In the genomic region with DNA sequence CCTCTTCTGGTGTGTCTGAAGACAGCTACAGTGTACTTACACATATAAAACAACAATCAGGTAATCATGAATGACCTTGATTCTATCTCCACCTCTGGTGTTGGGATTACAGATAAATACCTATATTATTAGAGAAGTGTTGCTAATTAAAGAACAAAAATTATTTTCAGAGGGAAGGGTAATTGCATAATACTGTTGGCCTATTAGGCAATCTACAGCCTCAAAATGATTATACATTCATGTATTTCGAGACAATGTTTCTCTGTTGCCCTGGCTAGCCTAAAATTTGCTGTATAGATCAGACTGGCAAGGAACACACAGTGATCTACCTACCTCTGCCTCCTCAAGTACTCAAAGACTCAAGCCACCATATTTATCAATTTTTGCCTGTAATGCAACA, we compare ENCODE assay signal across 25 mouse cellular contexts. TPM values are rescaled to one million over a fixed set of nuclear protein-coding genes. Genes with fewer than 3 reads are reported as not detected.
A peak's percentile ranks its signal among the peaks of the same experiment; 100 is the strongest.
DNase-seq lines count a peak whose midpoint lies in the region; ATAC-seq and TF ChIP-seq lines count a peak whose summit lies in the region.
"Had no signal": no experiment of that assay in that cellular context is flagged by ENCODE, and none has a peak within 500 bp of the region (broad histone marks: within the 10 kb centered on the region; RNA-seq: fewer than 3 reads in every experiment).

No protein-coding gene starts in this region.

- no peaks in the 10 kb centered on the region for H3K27me3 ChIP-seq in liver, adult 2 months (ENCODE audit: control insufficient read depth, insufficient read depth, low read length)
- H3K27me3 ChIP-seq in liver, postnatal 0 days (ENCODE audit: insufficient read depth, low read length) = no peaks in the 10 kb centered on the region
- no peaks in the 10 kb centered on the region for H3K27me3 ChIP-seq in C2C12 (ENCODE audit: control insufficient read depth, insufficient read depth, insufficient read length)
- no peaks in the 10 kb centered on the region for H3K27me3 ChIP-seq in heart, embryonic 11.5 days (ENCODE audit: control insufficient read depth, insufficient read depth, low read length)
- H3K27me3 ChIP-seq: CH12.LX, Patski had no signal

- peak; percentile 60 for DNase-seq in liver, adult 2 months (ENCODE audit: extremely low read depth, low read depth, low spot score)
- no peak for DNase-seq in liver, postnatal 0 days
- peak; percentile 39 for DNase-seq in 416B (ENCODE audit: low read depth)
- no peak for DNase-seq in lung, postnatal 4 days
- no peak for DNase-seq in c-Kit-positive CD71-positive TER-119-positive erythroid progenitor cells, embryonic 14.5 days (ENCODE audit: low spot score)
- DNase-seq: adrenal gland, adult 2 months; adrenal gland, adult 8-10 months; adrenal gland, postnatal 10 days; adrenal gland, postnatal 14 days; adrenal gland, postnatal 25 days; adrenal gland, postnatal 36 days; B cell, adult 2 months; cerebellum, adult 11 months; cerebellum, adult 11-12 months; cerebellum, adult 18-20 months; cerebellum, adult 2 months; cerebellum, adult 8-10 months had no signal

- H3K4me3 ChIP-seq in liver, adult 2 months (ENCODE audit: insufficient read depth, low read depth, low read length) = no peak overlapping the region
- no peak overlapping the region for H3K4me3 ChIP-seq in liver, postnatal 0 days (ENCODE audit: low read depth, low read length)
- H3K4me3 ChIP-seq in C2C12 (ENCODE audit: insufficient read depth, poor library complexity, severe bottlenecking) = no peak overlapping the region
- H3K4me3 ChIP-seq in embryonic fibroblast, embryonic 13.5 days (ENCODE audit: insufficient read depth, low read length) = no peak overlapping the region
- H3K4me3 ChIP-seq in heart, embryonic 11.5 days (ENCODE audit: low read depth, low read length) = no peak overlapping the region

- no peak for TF ChIP-seq POLR2A in liver, adult 2 months (IDR thresholded peaks at IDR 0.05; ENCODE audit: extremely low read depth, insufficient read depth, low read length)
- TF ChIP-seq POLR2A in embryonic fibroblast, embryonic 13.5 days (IDR thresholded peaks at IDR 0.05; ENCODE audit: low read depth, low read length) = no peak

- no peak overlapping the region for H3K4me2 ChIP-seq in liver, postnatal 0 days (ENCODE audit: low read depth, low read length)
- H3K4me2 ChIP-seq in heart, embryonic 11.5 days = no peak overlapping the region

- WGBS in liver, adult 2 months = 8% methylated on average over 1 of the region's 1 CpGs
- WGBS in liver, postnatal 0 days (ENCODE audit: insufficient replicate concordance) = 51% methylated on average over 1 of the region's 1 CpGs
- 98% methylated on average over 1 of the region's 1 CpGs for WGBS in heart, embryonic 11.5 days (ENCODE audit: insufficient replicate concordance)

- H3K79me3 ChIP-seq in C2C12 (ENCODE audit: low read depth) = peaks cover 58% of the 10 kb centered on the region

- H3K9me3 ChIP-seq in liver, postnatal 0 days (ENCODE audit: low read length) = no peaks in the 10 kb centered on the region
- no peaks in the 10 kb centered on the region for H3K9me3 ChIP-seq in heart, embryonic 11.5 days (replicated peaks; ENCODE audit: control insufficient read depth, low read length)
- H3K9me3 ChIP-seq: G1E had no signal

- H3K9ac ChIP-seq in liver, adult 2 months (ENCODE audit: low read depth, low read length) = no peak overlapping the region
- H3K9ac ChIP-seq in liver, postnatal 0 days (replicated peaks) = no peak overlapping the region
- no peak overlapping the region for H3K9ac ChIP-seq in heart, embryonic 11.5 days (ENCODE audit: low read depth, low read length)

- no peak for TF ChIP-seq EP300 in liver, postnatal 0 days (IDR thresholded peaks at IDR 0.05; ENCODE audit: low read depth)

- peaks cover 27% of the 10 kb centered on the region for H3K4me1 ChIP-seq in liver, adult 2 months (ENCODE audit: control insufficient read depth, insufficient read depth, low read length)
- peaks cover 8% of the 10 kb centered on the region for H3K4me1 ChIP-seq in liver, postnatal 0 days (ENCODE audit: insufficient read depth)
- H3K4me1 ChIP-seq in embryonic fibroblast, embryonic 13.5 days (ENCODE audit: control insufficient read depth, insufficient read depth, low read length) = peaks cover 15% of the 10 kb centered on the region
- no peaks in the 10 kb centered on the region for H3K4me1 ChIP-seq in heart, embryonic 11.5 days (ENCODE audit: control insufficient read depth, insufficient read depth, low read length)

- H3K36me3 ChIP-seq in liver, adult 2 months (ENCODE audit: control insufficient read depth, insufficient read depth, low read length) = peaks cover 50% of the 10 kb centered on the region
- peaks cover 69% of the 10 kb centered on the region for H3K36me3 ChIP-seq in liver, postnatal 0 days (replicated peaks; ENCODE audit: insufficient read depth, low read length)
- H3K36me3 ChIP-seq in C2C12 (ENCODE audit: control insufficient read depth, insufficient read depth) = peaks cover 84% of the 10 kb centered on the region
- H3K36me3 ChIP-seq in heart, embryonic 11.5 days (ENCODE audit: control insufficient read depth, insufficient read depth, low read length) = peaks cover 20% of the 10 kb centered on the region

- no peak for ATAC-seq in liver, postnatal 0 days
- ATAC-seq in heart, embryonic 11.5 days (replicated peaks; ENCODE audit: insufficient number of reproducible peaks, low FRiP score, low TSS enrichment) = no peak
- ATAC-seq: activated CD4-positive, CD25-positive, alpha-beta regulatory T cell, adult 4 months; CD4-positive, CD25-positive, alpha-beta regulatory T cell, adult 4 months; Patski had no signal

- no peak overlapping the region for H3ac ChIP-seq in C2C12 (ENCODE audit: control insufficient read depth, insufficient read length, low read depth)

- H3K27ac ChIP-seq in liver, adult 2 months (replicated peaks; ENCODE audit: insufficient read depth, low read depth, low read length) = peak overlapping the region; percentile 54
- no peak overlapping the region for H3K27ac ChIP-seq in liver, postnatal 0 days (ENCODE audit: low read depth)
- peak overlapping the region; percentile 61; the same call in 1 of the 2 replicates for H3K27ac ChIP-seq in embryonic fibroblast, embryonic 13.5 days (ENCODE audit: insufficient read depth, low read length)
- no peak overlapping the region for H3K27ac ChIP-seq in heart, embryonic 11.5 days (ENCODE audit: low read depth, low read length)

- peaks cover 9% of the 10 kb centered on the region; the same call in 1 of the 2 replicates for H3K79me2 ChIP-seq in liver, adult 2 months (ENCODE audit: control insufficient read depth, insufficient read depth, low read length)
- H3K79me2 ChIP-seq in C2C12 (ENCODE audit: control insufficient read depth, insufficient read depth) = peaks cover 98% of the 10 kb centered on the region

- TF ChIP-seq CTCF in liver, adult 2 months (IDR thresholded peaks at IDR 0.05; ENCODE audit: low read depth, low read length) = no peak
- no peak for TF ChIP-seq CTCF in liver, postnatal 0 days (IDR thresholded peaks at IDR 0.05; ENCODE audit: low read depth)
- no peak for TF ChIP-seq CTCF in C2C12 (IDR thresholded peaks at IDR 0.05; ENCODE audit: control insufficient read depth, insufficient read depth, insufficient read length)
- no peak for TF ChIP-seq CTCF in embryonic fibroblast, embryonic 13.5 days (IDR thresholded peaks at IDR 0.05; ENCODE audit: borderline replicate concordance, insufficient read depth, low read length)

TF ChIP-seq in C2C12, 6 proteins besides CTCF, POLR2A, EP300 and RAD21:
- TF ChIP-seq USF1 (IDR thresholded peaks at IDR 0.05; ENCODE audit: low read depth) (no peak), CEBPB (IDR thresholded peaks at IDR 0.05; ENCODE audit: low read depth) (peak; percentile 79)

RNA-seq across cellular contexts. Expression of a gene that starts 11.7 kb away (rescaled TPM):
- 40.3 and 47.2 TPM in 2 replicates for total RNA-seq in liver, adult 2 months (2014; rRNA removed)
- 15.1 and 17.2 TPM in 2 replicates for polyA plus RNA-seq in liver, adult 2 months (2012; rRNA removed)
- polyA plus RNA-seq in liver, postnatal 0 days (2015; fragmentation: Nextera tagmentation; extraction: Ambion mirVana) = 163 and 167 TPM in 2 replicates
- polyA plus RNA-seq in C2C12 (2012; fragmentation: generic; extraction: Trizol) = 195 TPM
- 183 and 229 TPM in 2 replicates for polyA plus RNA-seq in embryonic fibroblast, embryonic 13.5 days (2011; ENCODE audit: insufficient read length, low read depth, missing spikeins)
- polyA plus RNA-seq in heart, embryonic 11.5 days (2014; fragmentation: Nextera tagmentation; extraction: Ambion mirVana) = 319 and 337 TPM in 2 replicates

RNA-seq across cellular contexts. Expression of a gene that starts 12.0 kb away (rescaled TPM):
- 24.7 and 32.8 TPM in 2 replicates for total RNA-seq in liver, adult 2 months (2014; rRNA removed)
- polyA plus RNA-seq in liver, adult 2 months (2012; rRNA removed) = 14.7 and 16.7 TPM in 2 replicates
- 32.2 and 34.2 TPM in 2 replicates for polyA plus RNA-seq in liver, postnatal 0 days (2015; fragmentation: Nextera tagmentation; extraction: Ambion mirVana)
- polyA plus RNA-seq in C2C12 (2012; fragmentation: generic; extraction: Trizol) = 31.2 TPM
- polyA plus RNA-seq in embryonic fibroblast, embryonic 13.5 days (2011; ENCODE audit: insufficient read length, low read depth, missing spikeins) = 91.1 and 110 TPM in 2 replicates
- 54.4 and 56.5 TPM in 2 replicates for polyA plus RNA-seq in heart, embryonic 11.5 days (2014; fragmentation: Nextera tagmentation; extraction: Ambion mirVana)

RNA-seq across cellular contexts. Expression of a gene that starts 36.1 kb away (rescaled TPM):
- not detected in 2 replicates for total RNA-seq in liver, adult 2 months (2014; rRNA removed)
- polyA plus RNA-seq in liver, adult 2 months (2012; rRNA removed) = 0.04 and 0.05 TPM in 2 replicates
- 0.15 TPM in 1 of 2 replicates, not detected in the other for polyA plus RNA-seq in liver, postnatal 0 days (2015; fragmentation: Nextera tagmentation; extraction: Ambion mirVana)
- polyA plus RNA-seq in C2C12 (2012; fragmentation: generic; extraction: Trizol) = 15.0 TPM
- 9.4 and 15.0 TPM in 2 replicates for polyA plus RNA-seq in embryonic fibroblast, embryonic 13.5 days (2011; ENCODE audit: insufficient read length, low read depth, missing spikeins)
- 0.56 and 1.2 TPM in 2 replicates for polyA plus RNA-seq in heart, embryonic 11.5 days (2014; fragmentation: Nextera tagmentation; extraction: Ambion mirVana)
- total RNA-seq: CH12.LX had no signal

RNA-seq across cellular contexts. Expression of a gene that starts 54.4 kb away (rescaled TPM):
- 1.3 and 1.7 TPM in 2 replicates for total RNA-seq in liver, adult 2 months (2014; rRNA removed)
- 1.6 and 1.7 TPM in 2 replicates for polyA plus RNA-seq in liver, adult 2 months (2012; rRNA removed)
- polyA plus RNA-seq in liver, postnatal 0 days (2015; fragmentation: Nextera tagmentation; extraction: Ambion mirVana) = 1.9 and 2.3 TPM in 2 replicates
- polyA plus RNA-seq in C2C12 (2012; fragmentation: generic; extraction: Trizol) = 4.6 TPM
- polyA plus RNA-seq in embryonic fibroblast, embryonic 13.5 days (2011; ENCODE audit: insufficient read length, low read depth, missing spikeins) = 5.0 and 6.9 TPM in 2 replicates
- polyA plus RNA-seq in heart, embryonic 11.5 days (2014; fragmentation: Nextera tagmentation; extraction: Ambion mirVana) = 7.7 and 7.9 TPM in 2 replicates

Comparison
In these comparisons a context has a peak if more than half of its experiments do, and no peak if none do; other contexts are left out.
1. DNase-seq: peak in liver, adult 2 months (single experiment) and 416B (single experiment); none in liver, postnatal 0 days (single experiment), lung, postnatal 4 days (0 of 2) and c-Kit-positive CD71-positive TER-119-positive erythroid progenitor cells, embryonic 14.5 days (single experiment).
2. H3K27ac ChIP-seq: peak in liver, adult 2 months (single experiment) and embryonic fibroblast, embryonic 13.5 days (single experiment); none in liver, postnatal 0 days (single experiment) and heart, embryonic 11.5 days (single experiment).